Mouse (Mus musculus) mouse embryonic stem cell (cell line): ENCODE results near the gene Lce1c.
"Not testable (repeated sequence)": the region's sequence is repeated elsewhere in the genome, so short reads cannot be mapped to it uniquely, and the experiment has no call there.

ENCODE experiments used
- in situ Hi-C, 2 experiments: fragments of 300-500 bp; cut with MboI; formaldehyde crosslinking; loops; 1 replicate in 1 of 2; 3 replicates in 1 of 2; pipeline ENCODE4 v1.14.3; 2019 to 2020; ENCODE audit warnings: low sequenced_read_pairs in 2 of 2, low pct_unique_long_range_greater_than_20kb in 1 of 2, mixed read lengths in 1 of 2; ENCODE audit not compliant: unreplicated experiment in 1 of 2

The Lce1c gene

GRCm38 (mm10) chr3:92678947-92679346 is at the start of gene Lce1c:
Gene Lce1c, plus strand, starts transcription at chr3:92679247.
- in situ Hi-C loops: no loop called here

- in situ Hi-C loops: no loop called here
These were observed 41.0 kb upstream of the Lce1c start for GRCm38 (mm10) chr3:92637745-92638652.

- in situ Hi-C loops: no loop called here
These were observed 40.4 kb upstream of the Lce1c start for GRCm38 (mm10) chr3:92638653-92638991.

GRCm38 (mm10) chr3:92639854-92640253 is 39.2 kb upstream of the Lce1c start:
- in situ Hi-C loops: no loop called here

GRCm38 (mm10) chr3:92648207-92648606 is 30.8 kb upstream of the Lce1c start, which contains the start of gene Lce1a1:
Gene Lce1a1, minus strand, starts transcription at chr3:92648307.
- in situ Hi-C loops: no loop called here

- in situ Hi-C loops: no loop called here
These were observed 22.2 kb upstream of the Lce1c start, which contains the start of gene Lce1b for GRCm38 (mm10) chr3:92656826-92657225. Gene Lce1b, minus strand, starts transcription at chr3:92656926.

- in situ Hi-C loops: no loop called here
These were observed 8.8 kb upstream of the Lce1c start, which contains the start of gene Lce1a2 for GRCm38 (mm10) chr3:92670215-92670614. Gene Lce1a2, minus strand, starts transcription at chr3:92670315.

- in situ Hi-C loops: no loop called here
These were observed 8.1 kb downstream of the Lce1c start, which contains the start of gene Lce1d for GRCm38 (mm10) chr3:92687110-92687509. Gene Lce1d, minus strand, starts transcription at chr3:92687210.

- in situ Hi-C loops: not testable (repeated sequence)
These were observed 10.1 kb downstream of the Lce1c start for GRCm38 (mm10) chr3:92689154-92689553.

GRCm38 (mm10) chr3:92691688-92692087 is 12.6 kb downstream of the Lce1c start:
- in situ Hi-C loops: no loop called here

- in situ Hi-C loops: no loop called here
These were observed 15.6 kb downstream of the Lce1c start for GRCm38 (mm10) chr3:92694613-92695012.

- in situ Hi-C loops: no loop called here
These were observed 29.9 kb downstream of the Lce1c start, which contains the start of gene Lce1e for GRCm38 (mm10) chr3:92708974-92709373. Gene Lce1e, minus strand, starts transcription at chr3:92709074.

- in situ Hi-C loops: no loop called here
These were observed 36.1 kb downstream of the Lce1c start for GRCm38 (mm10) chr3:92715122-92715521.

- in situ Hi-C loops: no loop called here
These were observed 41.2 kb downstream of the Lce1c start, which contains the start of gene Lce1f for GRCm38 (mm10) chr3:92720250-92720649. Gene Lce1f, minus strand, starts transcription at chr3:92720350.

GRCm38 (mm10) chr3:92722631-92723030 is 43.6 kb downstream of the Lce1c start:
- in situ Hi-C loops: no loop called here
